Mouse (Mus musculus): ENCODE data around the gene Htatip2.

Htatip2 gene

GRCm38 (mm10) chr7:49786618-49787382, 27.9 kb downstream of the Htatip2 start:
- DNase-seq (ENCODE audit: low spot score in 2 of 2): no peak

GRCm38 (mm10) chr7:49787383-49787645, 28.4 kb downstream of the Htatip2 start:
- DNase-seq (ENCODE audit: low spot score in 2 of 2): no peak

DNA sequence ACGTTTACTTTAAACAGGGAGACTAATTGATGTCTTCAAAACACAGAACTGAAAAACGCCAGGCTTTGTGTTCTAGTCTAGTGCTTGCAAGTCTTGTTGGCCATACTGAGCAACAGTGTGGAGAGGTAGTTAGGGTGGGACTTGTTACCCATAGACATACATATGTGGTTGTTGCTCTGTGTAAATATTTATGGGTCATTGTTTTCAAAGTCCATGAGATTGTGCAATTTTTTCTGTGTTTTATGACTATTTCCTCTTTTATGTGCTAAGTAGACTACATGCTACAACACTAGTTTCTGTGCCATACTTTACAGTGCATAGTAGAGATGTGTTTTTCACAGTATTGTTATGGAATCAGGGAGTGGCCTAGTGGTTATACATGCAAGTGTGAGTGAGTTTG, 35.4 kb downstream of the Htatip2 start:
- DNase-seq (ENCODE audit: low spot score in 2 of 2): no peak

DNA sequence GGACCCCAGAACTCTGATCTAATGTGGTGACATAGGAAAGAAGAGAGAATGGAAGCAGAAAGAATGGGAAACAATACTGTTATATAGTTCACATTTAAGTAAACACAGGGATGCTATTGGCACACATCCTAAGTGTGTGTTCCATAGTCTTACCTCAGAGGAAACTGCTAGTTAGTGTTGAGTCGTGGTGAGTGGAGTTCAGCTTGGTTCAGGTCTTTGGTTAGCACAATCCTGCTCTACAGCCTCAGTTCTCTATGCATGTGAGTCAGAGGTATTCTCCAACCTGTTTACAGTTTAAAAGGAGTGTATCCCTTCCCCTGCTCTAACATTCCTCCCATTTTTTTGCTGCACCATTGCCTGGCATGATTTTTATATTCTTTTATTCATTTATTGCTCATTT, 38.3 kb downstream of the Htatip2 start:
- DNase-seq (ENCODE audit: low spot score in 2 of 2): no peak

- no peak for DNase-seq (ENCODE audit: low spot score in 2 of 2)
These were observed 44.6 kb downstream of the Htatip2 start for GRCm38 (mm10) chr7:49803511-49803910.

GRCm38 (mm10) chr7:49804638-49805165, 45.8 kb downstream of the Htatip2 start:
- DNase-seq (ENCODE audit: low spot score in 2 of 2): no peak

DNA sequence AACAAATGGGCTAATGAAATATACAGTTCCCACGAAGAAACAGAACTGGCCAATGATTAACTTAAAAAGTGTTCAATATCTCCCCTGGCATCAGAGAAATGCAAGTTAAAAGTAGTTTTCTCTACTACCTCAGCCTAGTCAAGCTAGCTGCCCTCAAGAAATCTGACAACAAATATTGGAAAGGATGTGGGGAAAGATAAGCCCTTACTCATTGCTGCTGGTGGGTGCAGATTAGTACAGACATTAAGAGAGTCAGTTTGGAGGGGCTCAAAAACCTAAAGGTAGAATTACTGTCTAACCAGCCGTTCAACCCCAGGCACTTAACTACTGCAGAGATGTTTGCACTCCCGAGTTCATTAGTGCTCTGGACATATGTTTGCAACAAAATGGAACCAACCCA, 46.7 kb downstream of the Htatip2 start:
- DNase-seq (ENCODE audit: low spot score in 2 of 2): no peak

DNA sequence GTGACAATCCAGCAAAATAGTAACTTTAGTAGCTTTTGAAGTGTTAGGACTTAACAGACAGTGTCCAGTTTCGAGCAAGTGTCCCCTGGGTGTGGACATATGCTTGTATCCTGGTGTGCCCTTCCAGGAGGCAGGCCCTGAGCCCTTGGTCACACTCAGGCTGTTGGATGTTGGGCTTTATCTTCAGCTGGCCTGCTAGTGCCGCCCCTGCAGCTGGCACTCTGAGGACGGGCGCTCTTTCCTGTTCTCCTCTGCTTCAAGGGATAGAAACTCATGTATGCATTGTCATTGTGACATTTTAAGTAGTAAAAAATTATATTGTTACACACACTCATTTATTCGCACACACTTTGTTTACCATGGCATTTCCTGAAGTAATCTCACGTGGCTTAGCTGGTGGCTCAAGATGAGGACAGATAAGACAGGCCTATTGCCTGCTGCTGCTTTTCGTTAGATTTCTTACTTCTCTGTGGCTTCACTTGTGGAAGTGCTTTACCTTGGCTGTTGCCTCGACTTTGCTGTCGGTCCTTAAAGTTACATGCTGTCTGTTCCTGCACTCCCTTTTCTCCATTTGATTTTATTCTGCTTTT, 48.3 kb downstream of the Htatip2 start:
- no peak for DNase-seq (ENCODE audit: low spot score in 2 of 2)

DNA sequence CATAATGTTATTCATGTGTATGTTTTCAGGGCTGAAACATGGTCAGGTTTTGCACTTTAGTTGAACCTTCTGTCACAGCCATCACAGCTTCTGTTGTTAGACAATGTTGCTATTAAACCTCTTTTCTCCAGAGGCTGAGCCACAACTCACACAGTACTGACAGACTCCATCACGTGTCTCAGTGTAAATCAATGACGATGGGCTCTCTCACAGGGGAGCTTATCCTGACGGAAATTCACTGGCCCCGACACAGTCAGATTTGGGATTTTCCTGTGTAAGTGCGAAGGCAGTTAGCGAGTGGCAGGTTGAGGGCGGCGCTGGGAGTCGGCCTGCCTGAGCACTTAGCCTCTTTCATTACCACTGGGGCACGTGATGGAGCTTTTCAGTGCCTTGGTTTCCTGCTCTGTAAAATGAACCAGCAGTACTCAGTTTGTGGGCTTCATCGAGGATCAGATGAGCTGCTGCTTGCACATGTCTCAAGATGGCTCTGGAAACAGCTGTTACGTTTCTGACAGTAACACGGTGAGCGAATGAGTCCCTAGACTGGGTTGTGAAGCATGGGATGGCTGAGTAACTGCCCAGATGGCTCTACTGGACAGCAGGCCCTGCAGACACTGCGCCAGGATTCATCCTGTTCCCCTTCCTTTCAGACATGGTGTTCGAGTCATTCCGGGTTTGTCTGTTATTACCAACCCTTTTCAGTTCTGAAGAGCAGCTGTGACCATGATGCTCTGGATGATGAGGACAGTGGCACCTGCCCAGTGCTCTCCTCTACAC, 49.1 kb downstream of the Htatip2 start:
- no peak for DNase-seq (ENCODE audit: low spot score in 2 of 2)

GRCm38 (mm10) chr7:49809100-49809499, 50.2 kb downstream of the Htatip2 start:
- DNase-seq (ENCODE audit: low spot score in 2 of 2): no peak

- no peak for DNase-seq (ENCODE audit: low spot score in 2 of 2)
These were observed 50.6 kb downstream of the Htatip2 start for GRCm38 (mm10) chr7:49809562-49809961.

DNA sequence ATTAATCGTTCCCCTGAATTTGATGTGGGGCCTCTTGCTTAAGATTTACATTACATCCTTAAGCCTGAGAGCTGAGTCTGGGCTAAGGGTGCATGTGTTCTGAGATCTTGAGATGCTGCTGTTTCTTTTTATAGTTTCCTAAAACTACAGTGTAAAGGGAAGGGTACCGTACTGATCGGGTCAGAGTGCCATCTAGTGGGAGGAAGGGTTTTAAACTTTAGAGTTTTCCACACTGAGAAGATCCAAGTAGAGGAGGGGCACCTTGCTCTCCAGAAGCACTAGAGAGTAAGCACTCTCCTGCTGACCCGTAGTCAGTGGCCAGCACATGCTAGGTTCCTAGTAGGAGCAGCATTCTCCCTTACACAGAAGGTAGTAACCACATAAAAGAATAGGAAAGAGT, 52.4 kb downstream of the Htatip2 start:
- no peak for DNase-seq (ENCODE audit: low spot score in 2 of 2)

- no peak for DNase-seq (ENCODE audit: low spot score in 2 of 2)
These were observed 60.5 kb downstream of the Htatip2 start for GRCm38 (mm10) chr7:49819393-49819792.

DNA sequence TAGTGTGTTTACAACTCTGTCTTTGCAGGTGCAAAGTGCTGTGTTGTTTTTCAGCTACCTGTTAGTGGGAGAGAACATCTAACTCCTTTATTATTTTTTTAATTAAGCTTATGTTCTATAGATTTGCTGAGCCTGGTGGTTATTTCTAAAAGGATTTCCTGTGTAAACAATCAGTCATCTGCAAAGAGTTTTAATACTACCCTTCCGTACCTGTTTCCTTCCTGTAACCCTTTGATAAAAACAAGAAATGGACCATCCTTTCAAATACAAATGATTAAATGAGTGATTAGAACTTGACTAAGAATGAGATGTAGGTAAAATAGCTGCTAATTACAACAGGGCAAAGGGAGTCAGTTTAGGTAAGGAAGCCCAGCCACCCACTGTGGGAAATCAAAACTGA, 62.5 kb downstream of the Htatip2 start:
- DNase-seq (ENCODE audit: low spot score in 2 of 2): no peak

GRCm38 (mm10) chr7:49822028-49822427, 63.1 kb downstream of the Htatip2 start:
- DNase-seq (ENCODE audit: low spot score in 2 of 2): no peak

Measured in heart, adult 9 months (tissue).